Mouse (Mus musculus): ENCODE measurements at regions not wholly inside any gene's neighbourhood (a gene's known extent, or its start where the extent isn't known, plus 50 kb on each side); places are given as distances from the start of the nearest gene placed in this dataset.

GRCm38 (mm10) chr4:119044836-119045235 lies 63.7 kb upstream of the Slc2a1 start:
- no peak for DNase-seq (ENCODE audit: extremely low read depth)
- Histone ChIP-seq H3K27ac (ENCODE audit: insufficient read depth, low read depth) (no peak overlapping the region), H3K36me3 (replicated peaks in 1 of 2; ENCODE audit: control insufficient read depth in 1 of 2, insufficient read depth in 1 of 2, low read length in 1 of 2) (no peaks in the 10 kb centered on the region), H3K4me2 (ENCODE audit: insufficient read depth, low read depth, poor library complexity, severe bottlenecking) (no peak overlapping the region), H3K27me3 (replicated peaks) (peaks cover 5% of the 10 kb centered on the region), H3K79me2 (replicated peaks; ENCODE audit: control insufficient read depth, extremely low read depth, insufficient read depth, poor library complexity, severe bottlenecking) (no peaks in the 10 kb centered on the region), H3K4me1 (ENCODE audit: control insufficient read depth in 1 of 2, insufficient read depth in 2 of 2) (no peaks in the 10 kb centered on the region), H3K9ac (ENCODE audit: insufficient read depth, low read depth) (no peak overlapping the region), H3K4me3 (replicated peaks in 1 of 3; ENCODE audit: low read depth in 2 of 3, low read length in 2 of 3, poor library complexity in 1 of 3) (no peak overlapping the region), H3K9me3 (replicated peaks; ENCODE audit: low read length) (no peaks in the 10 kb centered on the region)
- TF ChIP-seq GABPA (IDR thresholded peaks at IDR 0.05; ENCODE audit: insufficient replicate concordance, low read depth, low read length) (no peak), KAT2A (IDR thresholded peaks at IDR 0.05; ENCODE audit: insufficient replicate concordance, low read length) (no peak), SMC3 (IDR thresholded peaks at IDR 0.05; ENCODE audit: low read depth, low read length) (no peak), CHD1 (IDR thresholded peaks at IDR 0.05; ENCODE audit: low read depth, low read length) (no peak), POLR2AphosphoS2 (IDR thresholded peaks at IDR 0.05; ENCODE audit: low read depth, low read length) (no peak), ELF1 (IDR thresholded peaks at IDR 0.05; ENCODE audit: low read depth, low read length) (no peak), MAX (IDR thresholded peaks at IDR 0.05; ENCODE audit: low read length) (no peak), ZNF384 (IDR thresholded peaks at IDR 0.05; ENCODE audit: low read depth, low read length) (no peak), JUN (IDR thresholded peaks at IDR 0.05; ENCODE audit: insufficient read depth, low read depth, low read length) (no peak), ZKSCAN1 (IDR thresholded peaks at IDR 0.05; ENCODE audit: borderline replicate concordance, low read depth, low read length) (no peak)
- dilution Hi-C loops (cut with MboI; ENCODE audit: extremely low pct_ligation_motif_present, extremely low pct_unique_long_range_greater_than_20kb, low sequenced_read_pairs) (no loop called here), in situ Hi-C loops (cut with MboI; ENCODE audit: low pct_ligation_motif_present, low pct_unique_long_range_greater_than_20kb, low sequenced_read_pairs) (no loop called here)

GRCm38 (mm10) chr4:119050867-119051353 lies 57.6 kb upstream of the Slc2a1 start:
- Histone ChIP-seq H3K79me2 (replicated peaks; ENCODE audit: control insufficient read depth, extremely low read depth, insufficient read depth, poor library complexity, severe bottlenecking) (no peaks in the 10 kb centered on the region), H3K4me2 (ENCODE audit: insufficient read depth, low read depth, poor library complexity, severe bottlenecking) (no peak overlapping the region), H3K4me1 (ENCODE audit: control insufficient read depth in 1 of 2, insufficient read depth in 2 of 2) (peaks cover 6 to 7% of the 10 kb centered on the region in 2 experiments; a peak in 3 of 4 replicates), H3K27me3 (replicated peaks) (no peaks in the 10 kb centered on the region), H3K4me3 (replicated peaks in 1 of 3; ENCODE audit: low read depth in 2 of 3, low read length in 2 of 3, poor library complexity in 1 of 3) (no peak overlapping the region), H3K36me3 (replicated peaks in 1 of 2; ENCODE audit: control insufficient read depth in 1 of 2, insufficient read depth in 1 of 2, low read length in 1 of 2) (no peaks in the 10 kb centered on the region), H3K9me3 (replicated peaks; ENCODE audit: low read length) (no peaks in the 10 kb centered on the region), H3K27ac (ENCODE audit: insufficient read depth, low read depth) (no peak overlapping the region), H3K9ac (ENCODE audit: insufficient read depth, low read depth) (no peak overlapping the region)
- TF ChIP-seq POLR2AphosphoS2 (IDR thresholded peaks at IDR 0.05; ENCODE audit: low read depth, low read length) (no peak), MAX (IDR thresholded peaks at IDR 0.05; ENCODE audit: low read length) (no peak), HCFC1 (IDR thresholded peaks at IDR 0.05; ENCODE audit: low read depth, low read length) (no peak), TCF12 (IDR thresholded peaks at IDR 0.05; ENCODE audit: low read depth, low read length) (no peak), NELFE (IDR thresholded peaks at IDR 0.05; ENCODE audit: low read depth, low read length) (no peak), MAZ (IDR thresholded peaks at IDR 0.05; ENCODE audit: low read depth, low read length) (no peak), MEF2A (IDR thresholded peaks at IDR 0.05; ENCODE audit: borderline replicate concordance, low read depth, low read length) (no peak), MAFK (IDR thresholded peaks at IDR 0.05; ENCODE audit: insufficient replicate concordance, low read length) (no peak), CHD2 (IDR thresholded peaks at IDR 0.05; ENCODE audit: low read length) (no peak), JUND (conservative IDR thresholded peaks at IDR 0.05; ENCODE audit: low read depth, low read length) (no peak), POLR2A (IDR thresholded peaks at IDR 0.05; ENCODE audit: low read depth, low read length) (no peak), USF2 (conservative IDR thresholded peaks at IDR 0.05; ENCODE audit: low read depth, low read length) (no peak), MYC (IDR thresholded peaks at IDR 0.05; ENCODE audit: low read depth, low read length) (no peak), ZMIZ1 (IDR thresholded peaks at IDR 0.05; ENCODE audit: low read depth, low read length) (no peak), ELF1 (IDR thresholded peaks at IDR 0.05; ENCODE audit: low read depth, low read length) (no peak), RAD21 (IDR thresholded peaks at IDR 0.05; ENCODE audit: low read depth, low read length) (no peak), PAX5 (IDR thresholded peaks at IDR 0.05; ENCODE audit: low read length) (no peak), NRF1 (IDR thresholded peaks at IDR 0.05; ENCODE audit: low read depth, low read length) (no peak), UBTF (IDR thresholded peaks at IDR 0.05; ENCODE audit: low read depth, low read length) (no peak), TBP (conservative IDR thresholded peaks at IDR 0.05; ENCODE audit: low read depth, low read length) (no peak)
- in situ Hi-C loops (cut with MboI; ENCODE audit: low pct_ligation_motif_present, low pct_unique_long_range_greater_than_20kb, low sequenced_read_pairs) (no loop called here), dilution Hi-C loops (cut with MboI; ENCODE audit: extremely low pct_ligation_motif_present, extremely low pct_unique_long_range_greater_than_20kb, low sequenced_read_pairs) (no loop called here)
- DNase-seq (ENCODE audit: extremely low read depth) = no peak
